Mouse (Mus musculus) stomach, embryonic 14.5 days (tissue): ENCODE measurements around the gene Chst4. TPM values are rescaled to one million over a fixed set of nuclear protein-coding genes. Genes with fewer than 3 reads are reported as not detected.

Experiments
- ATAC-seq: fragments of 200-750 bp; cut with Nextera tagmentation; 2 replicates; pipeline ENCODE4 v1.8.0; 2017; ENCODE audit warnings: low read depth, moderate TSS enrichment; ENCODE audit not compliant: insufficient number of reproducible peaks, insufficient read depth, low FRiP score
- H3K27ac ChIP-seq: fragments of 300-500 bp; sonication (generic); 2 replicates; pipeline ENCODE4 v1.5.1; 2014; ENCODE audit warnings: mild to moderate bottlenecking, low read length, moderate library complexity, mixed read lengths
- H3K27me3 ChIP-seq: fragments of 300-500 bp; sonication (generic); 2 replicates; pipeline ENCODE4 v1.6.1; 2014; ENCODE audit warnings: low read length, control low read depth, mixed read lengths; ENCODE audit not compliant: control insufficient read depth, insufficient read depth
- H3K36me3 ChIP-seq: fragments of 300-500 bp; sonication (generic); 2 replicates; pipeline ENCODE4 v1.6.1; 2014; ENCODE audit warnings: mild to moderate bottlenecking, control low read depth, low read length, moderate library complexity, mixed read lengths; ENCODE audit not compliant: control insufficient read depth, insufficient read depth
- H3K4me1 ChIP-seq: fragments of 300-500 bp; sonication (generic); 2 replicates; pipeline ENCODE4 v1.6.1; 2014; ENCODE audit warnings: low read length, control low read depth, mixed read lengths; ENCODE audit not compliant: control insufficient read depth, insufficient read depth
- H3K4me2 ChIP-seq: fragments of 300-500 bp; sonication (generic); replicated peaks from 2 replicates; pipeline ENCODE4 v1.6.1; 2014; ENCODE audit warnings: low read depth, low read length, control low read depth
- H3K4me3 ChIP-seq: fragments of 300-500 bp; sonication (generic); 2 replicates; pipeline ENCODE4 v1.5.1; 2014; ENCODE audit warnings: low read depth, low read length, control low read depth
- H3K9ac ChIP-seq: fragments of 300-500 bp; sonication (generic); replicated peaks from 2 replicates; pipeline ENCODE4 v1.6.1; 2014; ENCODE audit warnings: low read depth, mild to moderate bottlenecking, control low read depth, low read length, moderate library complexity, mixed read lengths
- H3K9me3 ChIP-seq: fragments of 300-500 bp; sonication (generic); 2 replicates; pipeline ENCODE4 v1.6.1; 2016; ENCODE audit warnings: low read depth, low read length, control low read depth; ENCODE audit not compliant: control insufficient read depth
- WGBS: fragments of 180-500 bp; shearing (Covaris S2); extraction: QIAGEN DNeasy Blood & Tissue Kit; methylation state at CpG from one replicate; pipeline ENCODE4 v1.1.7; 2014; 5-methylcytosine and 5-hydroxymethylcytosine counted together
- polyA plus RNA-seq: library from polyadenylated mRNA; unstranded; fragments of >200 nt; fragmentation: Nextera tagmentation; extraction: Ambion mirVana; gene quantifications from 2 replicates; pipeline ENCODE4 v1.2.1, GENCODE M21; 2014

Gene Chst4
- polyA plus RNA-seq, 1 experiment from 2014 or later, result 0.74 TPM

- no peak overlapping the region for H3K9ac ChIP-seq
- H3K4me2 ChIP-seq, result no peak overlapping the region
- H3K4me3 ChIP-seq, result no peak overlapping the region
- 50% methylated on average over 6 of the region's 6 CpGs for WGBS
- H3K4me1 ChIP-seq, result no peaks in the 10 kb centered on the region
- no peaks in the 10 kb centered on the region for H3K9me3 ChIP-seq
- H3K36me3 ChIP-seq, result no peaks in the 10 kb centered on the region
- no peak for ATAC-seq
- no peak overlapping the region for H3K27ac ChIP-seq
- no peaks in the 10 kb centered on the region for H3K27me3 ChIP-seq
Observed at GRCm38 (mm10) chr8:110022081-110022480, 17.5 kb downstream of the Chst4 start.

GRCm38 (mm10) chr8:110010868-110011267 is 28.7 kb downstream of the Chst4 start:
- WGBS, result 36% methylated on average over 5 of the region's 5 CpGs
- Histone ChIP-seq H3K9me3 (no peaks in the 10 kb centered on the region), H3K36me3 (no peaks in the 10 kb centered on the region), H3K4me1 (no peaks in the 10 kb centered on the region), H3K4me2 (no peak overlapping the region), H3K4me3 (no peak overlapping the region), H3K27me3 (no peaks in the 10 kb centered on the region), H3K27ac (no peak overlapping the region), H3K9ac (no peak overlapping the region)
- no peak for ATAC-seq

GRCm38 (mm10) chr8:110008995-110009446 is 30.5 kb downstream of the Chst4 start:
- WGBS, result 68% methylated on average over 8 of the region's 8 CpGs
- ATAC-seq, result no peak
- H3K36me3 ChIP-seq, result no peaks in the 10 kb centered on the region
- H3K4me3 ChIP-seq, result no peak overlapping the region
- no peaks in the 10 kb centered on the region for H3K4me1 ChIP-seq
- no peak overlapping the region for H3K9ac ChIP-seq
- H3K9me3 ChIP-seq, result no peaks in the 10 kb centered on the region
- no peak overlapping the region for H3K4me2 ChIP-seq
- H3K27me3 ChIP-seq, result no peaks in the 10 kb centered on the region
- no peak overlapping the region for H3K27ac ChIP-seq

- Histone ChIP-seq H3K36me3 (no peaks in the 10 kb centered on the region), H3K9me3 (no peaks in the 10 kb centered on the region), H3K9ac (no peak overlapping the region), H3K27me3 (no peaks in the 10 kb centered on the region), H3K27ac (no peak overlapping the region), H3K4me1 (no peaks in the 10 kb centered on the region), H3K4me3 (no peak overlapping the region), H3K4me2 (no peak overlapping the region)
- 79% methylated on average over 26 of the region's 26 CpGs for WGBS
- ATAC-seq, result no peak
Observed at GRCm38 (mm10) chr8:110008228-110008994, 31.1 kb downstream of the Chst4 start.

GRCm38 (mm10) chr8:110006312-110007023 is 33.1 kb downstream of the Chst4 start:
- Histone ChIP-seq H3K4me3 (no peak overlapping the region), H3K4me2 (no peak overlapping the region), H3K27ac (no peak overlapping the region), H3K36me3 (no peaks in the 10 kb centered on the region), H3K27me3 (no peaks in the 10 kb centered on the region), H3K4me1 (no peaks in the 10 kb centered on the region), H3K9ac (no peak overlapping the region), H3K9me3 (no peaks in the 10 kb centered on the region)
- WGBS, result 58% methylated on average over 17 of the region's 17 CpGs
- ATAC-seq, result no peak

GRCm38 (mm10) chr8:110004300-110004699 is 35.2 kb downstream of the Chst4 start:
- H3K9me3 ChIP-seq, result no peaks in the 10 kb centered on the region
- no peak overlapping the region for H3K4me2 ChIP-seq
- H3K36me3 ChIP-seq, result no peaks in the 10 kb centered on the region
- WGBS, result 61% methylated on average over 5 of the region's 5 CpGs
- H3K27me3 ChIP-seq, result no peaks in the 10 kb centered on the region
- ATAC-seq, result no peak
- no peak overlapping the region for H3K4me3 ChIP-seq
- H3K9ac ChIP-seq, result no peak overlapping the region
- no peak overlapping the region for H3K27ac ChIP-seq
- no peaks in the 10 kb centered on the region for H3K4me1 ChIP-seq

- no peak for ATAC-seq
- WGBS, result 38% methylated on average over 9 of the region's 9 CpGs
Observed at GRCm38 (mm10) chr8:110002953-110003352, 36.6 kb downstream of the Chst4 start.

GRCm38 (mm10) chr8:109999974-110000373 is 39.6 kb downstream of the Chst4 start:
- Histone ChIP-seq H3K27me3 (no peaks in the 10 kb centered on the region), H3K4me1 (no peaks in the 10 kb centered on the region), H3K36me3 (no peaks in the 10 kb centered on the region), H3K4me2 (no peak overlapping the region), H3K9me3 (no peaks in the 10 kb centered on the region), H3K9ac (no peak overlapping the region), H3K27ac (no peak overlapping the region), H3K4me3 (no peak overlapping the region)
- ATAC-seq, result no peak
- 84% methylated on average over 10 of the region's 10 CpGs for WGBS

More at GRCm38 (mm10) chr8:110002953-110003352, 36.6 kb downstream of the Chst4 start:
- Histone ChIP-seq H3K27me3 (no peaks in the 10 kb centered on the region), H3K4me1 (no peaks in the 10 kb centered on the region), H3K9ac (no peak overlapping the region), H3K36me3 (no peaks in the 10 kb centered on the region), H3K9me3 (no peaks in the 10 kb centered on the region), H3K27ac (no peak overlapping the region), H3K4me2 (no peak overlapping the region), H3K4me3 (no peak overlapping the region)
